Mouse (Mus musculus) testis, adult 2 months (tissue): Measurements from ENCODE around the gene Fam71f2.

Experiments
- CTCF ChIP-seq: fragments of 200-500 bp; IDR thresholded peaks from 2 replicates; pipeline ENCODE4 v1.5.1; 2012; ENCODE audit warnings: low read depth, mild to moderate bottlenecking, inconsistent platforms, low read length, moderate library complexity; ENCODE audit not compliant: control insufficient read depth, insufficient read depth, insufficient replicate concordance
- POLR2A ChIP-seq: fragments of 200-500 bp; IDR thresholded peaks from 2 replicates; pipeline ENCODE4 v1.6.1; 2012; ENCODE audit warnings: low read depth, mild to moderate bottlenecking, inconsistent platforms, low read length, moderate library complexity; ENCODE audit not compliant: control insufficient read depth

DNA sequence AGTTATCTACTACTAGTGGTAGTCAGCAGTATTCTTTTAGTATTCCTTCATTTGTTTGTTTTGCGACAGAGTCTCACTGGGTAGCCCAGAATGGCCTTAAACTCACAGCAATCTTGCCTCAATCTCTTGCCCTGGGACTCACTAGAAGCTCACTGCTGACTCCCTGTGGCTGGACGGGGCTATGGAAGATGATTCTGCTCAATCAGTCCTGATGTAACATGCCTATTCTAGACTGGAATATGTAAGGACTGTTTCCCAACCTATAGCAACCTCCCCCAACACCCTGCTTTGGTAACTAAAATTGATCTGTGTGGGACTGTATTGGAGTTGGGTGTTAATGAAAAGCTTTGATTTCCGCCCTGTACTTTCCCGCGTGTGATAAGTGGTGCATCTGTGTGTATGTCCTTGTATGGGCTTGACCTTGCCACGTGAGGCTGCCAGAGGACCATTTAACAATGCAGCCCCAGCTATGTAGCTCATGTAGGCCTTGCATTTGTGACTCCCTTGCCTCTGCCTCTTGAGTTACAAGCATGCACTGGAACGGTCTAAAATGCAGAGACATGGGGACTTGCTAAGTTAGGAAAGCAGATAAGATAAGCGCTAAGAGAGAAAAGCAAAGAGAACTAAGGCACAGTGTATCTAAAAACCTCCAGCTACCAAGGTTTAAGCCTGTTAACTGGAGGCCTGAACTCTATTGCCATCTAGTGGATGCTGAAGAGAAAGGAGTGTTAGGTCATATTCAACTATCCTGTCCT is 703 bp upstream of the Fam71f2 start:
- TF ChIP-seq POLR2A (no peak), CTCF (peak; percentile 16; the same call in 1 of the 2 replicates)
